Mouse (Mus musculus): Measurements from ENCODE around the gene Efcab8. TPM values are rescaled to one million over a fixed set of nuclear protein-coding genes. Genes with fewer than 3 reads are reported as not detected.

The Efcab8 gene
- total RNA-seq, 1 experiment, result 1.2 TPM

GRCm38 (mm10) chr2:153860315-153860714, 80.6 kb downstream of the Efcab8 start:
- no peaks in the 10 kb centered on the region for H3K9me3 ChIP-seq (ENCODE audit: control insufficient read depth, insufficient read depth, low read depth, low read length)
- H3K36me3 ChIP-seq (ENCODE audit: control insufficient read depth, insufficient read depth, low read length, poor library complexity, severe bottlenecking), result no peaks in the 10 kb centered on the region

GRCm38 (mm10) chr2:153860715-153861114, 81.0 kb downstream of the Efcab8 start:
- H3K4me1 ChIP-seq (ENCODE audit: control insufficient read depth in 2 of 2, insufficient read depth in 2 of 2, low read length in 2 of 2, poor library complexity in 1 of 2), result no peaks in the 10 kb centered on the region
- no peaks in the 10 kb centered on the region for H3K36me3 ChIP-seq (ENCODE audit: control insufficient read depth, insufficient read depth, low read length, poor library complexity, severe bottlenecking)
- H3K4me3 ChIP-seq (ENCODE audit: insufficient read depth in 1 of 2, low read depth in 1 of 2, low read length in 2 of 2, poor library complexity in 1 of 2, severe bottlenecking in 1 of 2), result no peak overlapping the region
- TF ChIP-seq ZNF384 (IDR thresholded peaks at IDR 0.05; ENCODE audit: low read depth, low read length) (no peak), MAFK (IDR thresholded peaks at IDR 0.05; ENCODE audit: insufficient read depth, low read depth, low read length) (no peak), ZC3H11A (IDR thresholded peaks at IDR 0.05; ENCODE audit: borderline replicate concordance, low read depth, low read length) (no peak), HCFC1 (IDR thresholded peaks at IDR 0.05; ENCODE audit: borderline replicate concordance, insufficient read depth, low read length) (no peak), CHD2 (IDR thresholded peaks at IDR 0.05; ENCODE audit: low read depth, low read length) (no peak)
- DNase-seq (ENCODE audit: low read depth, low spot score), result no peak
- no peak overlapping the region for H3K9ac ChIP-seq (ENCODE audit: insufficient read depth, low read depth, low read length, poor library complexity, severe bottlenecking)
- H3K27ac ChIP-seq (ENCODE audit: insufficient read depth, low read depth, low read length, poor library complexity, severe bottlenecking), result no peak overlapping the region
- in situ Hi-C loops (cut with MboI; ENCODE audit: low sequenced_read_pairs in 2 of 2, unreplicated experiment in 2 of 2), result no loop called here
- no peaks in the 10 kb centered on the region for H3K9me3 ChIP-seq (ENCODE audit: control insufficient read depth, insufficient read depth, low read depth, low read length)

More at GRCm38 (mm10) chr2:153860315-153860714, 80.6 kb downstream of the Efcab8 start:
- Histone ChIP-seq H3K4me3 (ENCODE audit: insufficient read depth in 1 of 2, low read depth in 1 of 2, low read length in 2 of 2, poor library complexity in 1 of 2, severe bottlenecking in 1 of 2) (no peak overlapping the region), H3K4me1 (ENCODE audit: control insufficient read depth in 2 of 2, insufficient read depth in 2 of 2, low read length in 2 of 2, poor library complexity in 1 of 2) (no peaks in the 10 kb centered on the region), H3K9ac (ENCODE audit: insufficient read depth, low read depth, low read length, poor library complexity, severe bottlenecking) (no peak overlapping the region), H3K27ac (ENCODE audit: insufficient read depth, low read depth, low read length, poor library complexity, severe bottlenecking) (no peak overlapping the region)
- no peak for DNase-seq (ENCODE audit: low read depth, low spot score)
- TF ChIP-seq CHD2 (IDR thresholded peaks at IDR 0.05; ENCODE audit: low read depth, low read length) (no peak), HCFC1 (IDR thresholded peaks at IDR 0.05; ENCODE audit: borderline replicate concordance, insufficient read depth, low read length) (no peak), ZC3H11A (IDR thresholded peaks at IDR 0.05; ENCODE audit: borderline replicate concordance, low read depth, low read length) (no peak), ZNF384 (IDR thresholded peaks at IDR 0.05; ENCODE audit: low read depth, low read length) (no peak), MAFK (IDR thresholded peaks at IDR 0.05; ENCODE audit: insufficient read depth, low read depth, low read length) (no peak)
- in situ Hi-C loops (cut with MboI; ENCODE audit: low sequenced_read_pairs in 2 of 2, unreplicated experiment in 2 of 2), result no loop called here

- Histone ChIP-seq H3K36me3 (ENCODE audit: control insufficient read depth, insufficient read depth, low read length, poor library complexity, severe bottlenecking) (no peaks in the 10 kb centered on the region), H3K4me3 (ENCODE audit: insufficient read depth in 1 of 2, low read depth in 1 of 2, low read length in 2 of 2, poor library complexity in 1 of 2, severe bottlenecking in 1 of 2) (no peak overlapping the region), H3K27ac (ENCODE audit: insufficient read depth, low read depth, low read length, poor library complexity, severe bottlenecking) (no peak overlapping the region), H3K9me3 (ENCODE audit: control insufficient read depth, insufficient read depth, low read depth, low read length) (no peaks in the 10 kb centered on the region), H3K9ac (ENCODE audit: insufficient read depth, low read depth, low read length, poor library complexity, severe bottlenecking) (no peak overlapping the region), H3K4me1 (ENCODE audit: control insufficient read depth in 2 of 2, insufficient read depth in 2 of 2, low read length in 2 of 2, poor library complexity in 1 of 2) (no peaks in the 10 kb centered on the region)
- DNase-seq (ENCODE audit: low read depth, low spot score), result no peak
- TF ChIP-seq MAFK (IDR thresholded peaks at IDR 0.05; ENCODE audit: insufficient read depth, low read depth, low read length) (no peak), ZC3H11A (IDR thresholded peaks at IDR 0.05; ENCODE audit: borderline replicate concordance, low read depth, low read length) (no peak), ZNF384 (IDR thresholded peaks at IDR 0.05; ENCODE audit: low read depth, low read length) (no peak), HCFC1 (IDR thresholded peaks at IDR 0.05; ENCODE audit: borderline replicate concordance, insufficient read depth, low read length) (no peak), CHD2 (IDR thresholded peaks at IDR 0.05; ENCODE audit: low read depth, low read length) (no peak)
- in situ Hi-C loops (cut with MboI; ENCODE audit: low sequenced_read_pairs in 2 of 2, unreplicated experiment in 2 of 2), result no loop called here
Measured at GRCm38 (mm10) chr2:153861960-153862359, 82.2 kb downstream of the Efcab8 start.

GRCm38 (mm10) chr2:153870984-153871383, 91.3 kb downstream of the Efcab8 start, which contains the start of gene Sun5:
Sun5 (minus strand) TSS chr2:153871084.
- Histone ChIP-seq H3K9ac (ENCODE audit: insufficient read depth, low read depth, low read length, poor library complexity, severe bottlenecking) (no peak within 1 kb of the TSS), H3K4me1 (ENCODE audit: control insufficient read depth in 2 of 2, insufficient read depth in 2 of 2, low read length in 2 of 2, poor library complexity in 1 of 2) (no peaks in the 10 kb centered on the region), H3K27ac (ENCODE audit: insufficient read depth, low read depth, low read length, poor library complexity, severe bottlenecking) (no peak within 1 kb of the TSS), H3K36me3 (ENCODE audit: control insufficient read depth, insufficient read depth, low read length, poor library complexity, severe bottlenecking) (no peaks in the 10 kb centered on the region), H3K9me3 (ENCODE audit: control insufficient read depth, insufficient read depth, low read depth, low read length) (no peaks in the 10 kb centered on the region), H3K4me3 (ENCODE audit: insufficient read depth in 1 of 2, low read depth in 1 of 2, low read length in 2 of 2, poor library complexity in 1 of 2, severe bottlenecking in 1 of 2) (no peak within 1 kb of the TSS)
- in situ Hi-C loops (cut with MboI; ENCODE audit: low sequenced_read_pairs in 2 of 2, unreplicated experiment in 2 of 2), result no loop called here
- TF ChIP-seq MAFK (IDR thresholded peaks at IDR 0.05; ENCODE audit: insufficient read depth, low read depth, low read length), result no peak
- TF ChIP-seq ZNF384 (IDR thresholded peaks at IDR 0.05; ENCODE audit: low read depth, low read length), result no peak
- no peak for TF ChIP-seq HCFC1 (IDR thresholded peaks at IDR 0.05; ENCODE audit: borderline replicate concordance, insufficient read depth, low read length)
- TF ChIP-seq CHD2 (IDR thresholded peaks at IDR 0.05; ENCODE audit: low read depth, low read length), result no peak
- no peak for TF ChIP-seq ZC3H11A (IDR thresholded peaks at IDR 0.05; ENCODE audit: borderline replicate concordance, low read depth, low read length)
- DNase-seq (ENCODE audit: low read depth, low spot score), result no peak

- DNase-seq (ENCODE audit: low read depth, low spot score), result no peak
- Histone ChIP-seq H3K9me3 (ENCODE audit: control insufficient read depth, insufficient read depth, low read depth, low read length) (no peaks in the 10 kb centered on the region), H3K4me3 (ENCODE audit: insufficient read depth in 1 of 2, low read depth in 1 of 2, low read length in 2 of 2, poor library complexity in 1 of 2, severe bottlenecking in 1 of 2) (no peak within 1 kb of the TSS), H3K36me3 (ENCODE audit: control insufficient read depth, insufficient read depth, low read length, poor library complexity, severe bottlenecking) (no peaks in the 10 kb centered on the region), H3K4me1 (ENCODE audit: control insufficient read depth in 2 of 2, insufficient read depth in 2 of 2, low read length in 2 of 2, poor library complexity in 1 of 2) (no peaks in the 10 kb centered on the region), H3K27ac (ENCODE audit: insufficient read depth, low read depth, low read length, poor library complexity, severe bottlenecking) (no peak within 1 kb of the TSS), H3K9ac (ENCODE audit: insufficient read depth, low read depth, low read length, poor library complexity, severe bottlenecking) (no peak within 1 kb of the TSS)
- no peak for TF ChIP-seq ZC3H11A (IDR thresholded peaks at IDR 0.05; ENCODE audit: borderline replicate concordance, low read depth, low read length)
- TF ChIP-seq MAFK (IDR thresholded peaks at IDR 0.05; ENCODE audit: insufficient read depth, low read depth, low read length), result no peak
- TF ChIP-seq HCFC1 (IDR thresholded peaks at IDR 0.05; ENCODE audit: borderline replicate concordance, insufficient read depth, low read length), result no peak
- TF ChIP-seq CHD2 (IDR thresholded peaks at IDR 0.05; ENCODE audit: low read depth, low read length), result no peak
- no peak for TF ChIP-seq ZNF384 (IDR thresholded peaks at IDR 0.05; ENCODE audit: low read depth, low read length)
- in situ Hi-C loops (cut with MboI; ENCODE audit: low sequenced_read_pairs in 2 of 2, unreplicated experiment in 2 of 2), result no loop called here
Measured at GRCm38 (mm10) chr2:153874745-153875144, 95.0 kb downstream of the Efcab8 start, which contains the start of gene Bpifb2. Bpifb2 (plus strand) TSS chr2:153875045.

All from ES-E14 (cell line).